Mouse (Mus musculus) lung, adult 2 months (tissue): ENCODE data around the gene Neurod2. TPM values are rescaled to one million over a fixed set of nuclear protein-coding genes. Genes with fewer than 3 reads are reported as not detected.

Source experiments
- DNase-seq: peaks from one replicate; pipeline ENCODE4 v3.0.0; 2022
- H3K4me1 ChIP-seq: fragments of 200-500 bp; 2 replicates; pipeline ENCODE4 v1.6.1; 2011; ENCODE audit warnings: low read length; ENCODE audit not compliant: control insufficient read depth, insufficient read depth
- H3K4me3 ChIP-seq: fragments of 200-500 bp; replicated peaks from 2 replicates; pipeline ENCODE3; 2011; ENCODE audit warnings: low read depth, mild to moderate bottlenecking, control low read depth, low read length; ENCODE audit errors: extremely low read depth
- CTCF ChIP-seq: fragments of 200-500 bp; IDR thresholded peaks from 2 replicates; pipeline ENCODE4 v1.5.1; 2011; ENCODE audit warnings: mild to moderate bottlenecking, low read length, control low read depth; ENCODE audit not compliant: insufficient read depth
- POLR2A ChIP-seq: fragments of 200-500 bp; IDR thresholded peaks from 2 replicates; pipeline ENCODE4 v1.6.1; 2011; ENCODE audit warnings: low read depth, mild to moderate bottlenecking, control low read depth, low read length, borderline replicate concordance; ENCODE audit errors: extremely low read depth
- WGBS: fragments of 180-500 bp; shearing (Covaris S2); methylation state at CpG from one replicate; pipeline ENCODE4 v1.1.7; 2018; 5-methylcytosine and 5-hydroxymethylcytosine counted together
- polyA plus RNA-seq: library from polyadenylated mRNA; depleted of rRNA; stranded (reverse); fragments of >200 nt; gene quantifications from 2 replicates; pipeline ENCODE4 v1.2.3, GENCODE M21; 2012; rRNA removed

The Neurod2 gene
- not detected in 2 replicates for polyA plus RNA-seq

- no peak for DNase-seq
- WGBS = 3% methylated on average over 38 of the region's 38 CpGs
- TF ChIP-seq POLR2A (no peak), CTCF (no peak)
- peaks cover 7% of the 10 kb centered on the region; the same call in 1 of the 2 replicates for H3K4me1 ChIP-seq
- no peak within 1 kb of the TSS for H3K4me3 ChIP-seq
Measured at GRCm38 (mm10) chr11:98329081-98329959, at the start of gene Neurod2. TSS of gene Neurod2 (minus strand) at chr11:98329648.

- DNase-seq = no peak
- WGBS = 80% methylated on average over 11 of the region's 11 CpGs
- no peak for TF ChIP-seq POLR2A
- TF ChIP-seq CTCF = no peak
Measured at GRCm38 (mm10) chr11:98377787-98378186, 48.3 kb upstream of the Neurod2 start.

GRCm38 (mm10) chr11:98376756-98377155 is 47.3 kb upstream of the Neurod2 start:
- Histone ChIP-seq H3K4me3 (no peak overlapping the region), H3K4me1 (no peaks in the 10 kb centered on the region)
- TF ChIP-seq CTCF (no peak), POLR2A (no peak)
- no peak for DNase-seq
- WGBS = 84% methylated on average over 5 of the region's 5 CpGs

More at GRCm38 (mm10) chr11:98377787-98378186, 48.3 kb upstream of the Neurod2 start:
- Histone ChIP-seq H3K4me3 (no peak overlapping the region), H3K4me1 (no peaks in the 10 kb centered on the region)

GRCm38 (mm10) chr11:98374266-98374665 is 44.8 kb upstream of the Neurod2 start:
- no peak for DNase-seq
- H3K4me3 ChIP-seq = no peak overlapping the region
- TF ChIP-seq CTCF = no peak
- no peak for TF ChIP-seq POLR2A
- no peaks in the 10 kb centered on the region for H3K4me1 ChIP-seq
- WGBS = 72% methylated on average over 8 of the region's 8 CpGs

GRCm38 (mm10) chr11:98373244-98373643 is 43.8 kb upstream of the Neurod2 start:
- no peak for TF ChIP-seq POLR2A
- no peak for TF ChIP-seq CTCF
- H3K4me1 ChIP-seq = no peaks in the 10 kb centered on the region
- DNase-seq = no peak
- 85% methylated on average over 6 of the region's 6 CpGs for WGBS
- H3K4me3 ChIP-seq = no peak overlapping the region

GRCm38 (mm10) chr11:98372406-98372805 is 43.0 kb upstream of the Neurod2 start:
- TF ChIP-seq POLR2A (no peak), CTCF (peak; percentile 83)
- no peak for DNase-seq
- Histone ChIP-seq H3K4me3 (no peak overlapping the region), H3K4me1 (no peaks in the 10 kb centered on the region)
- 10% methylated on average over 2 of the region's 2 CpGs for WGBS

GRCm38 (mm10) chr11:98371556-98372240 is 42.2 kb upstream of the Neurod2 start:
- TF ChIP-seq POLR2A (no peak), CTCF (no peak)
- Histone ChIP-seq H3K4me1 (no peaks in the 10 kb centered on the region), H3K4me3 (no peak overlapping the region)
- WGBS = 63% methylated on average over 10 of the region's 10 CpGs
- DNase-seq = no peak

- no peak overlapping the region for H3K4me3 ChIP-seq
- no peak for TF ChIP-seq CTCF
- TF ChIP-seq POLR2A = no peak
- no peak for DNase-seq
- H3K4me1 ChIP-seq = peaks cover 3% of the 10 kb centered on the region; the same call in 1 of the 2 replicates
- WGBS = 83% methylated on average over 2 of the region's 2 CpGs
Measured at GRCm38 (mm10) chr11:98370588-98370987, 41.1 kb upstream of the Neurod2 start.

GRCm38 (mm10) chr11:98369337-98369736 is 39.9 kb upstream of the Neurod2 start:
- TF ChIP-seq CTCF (no peak), POLR2A (no peak)
- 52% methylated on average over 6 of the region's 6 CpGs for WGBS
- H3K4me3 ChIP-seq = no peak overlapping the region
- no peak for DNase-seq
- peaks cover 3% of the 10 kb centered on the region; the same call in 1 of the 2 replicates for H3K4me1 ChIP-seq

GRCm38 (mm10) chr11:98367863-98368186 is 38.4 kb upstream of the Neurod2 start:
- H3K4me1 ChIP-seq = peaks cover 3% of the 10 kb centered on the region; the same call in 1 of the 2 replicates
- 69% methylated on average over 7 of the region's 7 CpGs for WGBS
- no peak for TF ChIP-seq POLR2A
- no peak for TF ChIP-seq CTCF

More at GRCm38 (mm10) chr11:98367863-98368186, 38.4 kb upstream of the Neurod2 start:
- H3K4me3 ChIP-seq = no peak overlapping the region
- DNase-seq = no peak
